24 mouse cellular contexts compared by ENCODE assay signal in the genomic region with DNA sequence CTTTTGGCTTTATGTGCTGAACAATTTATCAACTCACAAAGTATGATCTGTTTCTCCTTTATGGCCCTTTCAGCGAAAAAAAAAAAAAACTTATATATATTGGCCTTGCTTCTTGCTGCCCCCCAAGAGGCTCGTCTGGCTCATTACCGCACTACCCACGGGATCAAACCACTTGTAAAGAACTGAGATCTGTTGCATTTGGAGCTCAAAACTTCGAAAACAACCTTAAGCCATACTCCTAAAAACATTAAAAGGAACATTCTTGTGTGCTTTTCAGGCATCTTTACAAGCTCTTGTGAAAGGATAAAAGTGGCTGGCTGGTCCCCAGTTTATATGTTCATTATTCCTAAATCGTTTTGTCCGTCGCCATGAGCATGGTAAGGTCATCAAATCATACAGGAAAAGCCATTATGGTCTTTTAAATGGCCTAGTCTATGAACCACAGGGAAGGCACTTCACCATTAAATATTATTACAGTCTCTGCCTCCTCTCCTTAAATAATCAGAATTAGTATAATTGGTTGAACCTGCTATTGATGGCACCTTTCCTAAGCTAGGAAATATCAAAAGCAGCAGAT.
DNase-seq lines count a peak whose midpoint lies in the region; ATAC-seq and TF ChIP-seq lines count a peak whose summit lies in the region.
"Had no signal": no experiment of that assay in that cellular context is flagged by ENCODE, and none has a peak within 500 bp of the region (broad histone marks: within the 10 kb centered on the region; RNA-seq: fewer than 3 reads in every experiment).

No protein-coding gene starts in this region.

- TF ChIP-seq POLR2A in limb, embryonic 14.5 days (IDR thresholded peaks at IDR 0.05; ENCODE audit: borderline replicate concordance, extremely low read depth, insufficient read depth, insufficient read length), result no peak

- H3K9me3 ChIP-seq in limb, embryonic 11.5 days (ENCODE audit: control insufficient read depth, low read length), result no peaks in the 10 kb centered on the region
- no peaks in the 10 kb centered on the region for H3K9me3 ChIP-seq in limb, embryonic 10.5 days (replicated peaks)
- H3K9me3 ChIP-seq in limb, embryonic 12.5 days, result no peaks in the 10 kb centered on the region
- H3K9me3 ChIP-seq in limb, embryonic 14.5 days (ENCODE audit: control insufficient read depth, low read length), result no peaks in the 10 kb centered on the region
- H3K9me3 ChIP-seq: embryonic facial prominence, embryonic 13.5 days; embryonic facial prominence, embryonic 15.5 days; forebrain, embryonic 10.5 days; forebrain, embryonic 12.5 days had no signal

- 43% methylated on average over 8 of the region's 8 CpGs for WGBS in limb, embryonic 11.5 days
- 84% methylated on average over 8 of the region's 8 CpGs for WGBS in limb, embryonic 10.5 days
- WGBS in limb, embryonic 12.5 days, result 25% methylated on average over 8 of the region's 8 CpGs
- 29% methylated on average over 8 of the region's 8 CpGs for WGBS in limb, embryonic 14.5 days

- no peaks in the 10 kb centered on the region for H3K4me1 ChIP-seq in limb, embryonic 11.5 days (ENCODE audit: control insufficient read depth, insufficient read depth, low read length)
- 0 out of 2 replicates have a peak, but pooled peaks cover 2% of the 10 kb centered on the region for H3K4me1 ChIP-seq in limb, embryonic 10.5 days
- peaks cover 9% of the 10 kb centered on the region; the same call in 1 of the 2 replicates for H3K4me1 ChIP-seq in limb, embryonic 12.5 days (replicated peaks)
- peaks cover 3% of the 10 kb centered on the region for H3K4me1 ChIP-seq in limb, embryonic 14.5 days (ENCODE audit: control insufficient read depth, insufficient read depth, low read length)
- H3K4me1 ChIP-seq: embryonic facial prominence, embryonic 13.5 days; embryonic facial prominence, embryonic 15.5 days; forebrain, embryonic 10.5 days; forebrain, embryonic 12.5 days had no signal

- H3K27ac ChIP-seq in limb, embryonic 11.5 days (replicated peaks; ENCODE audit: low read depth, low read length), result no peak overlapping the region
- no peak overlapping the region for H3K27ac ChIP-seq in limb, embryonic 10.5 days
- 0 out of 2 replicates have a peak overlapping the region, but pooled peaks have one; percentile 51 for H3K27ac ChIP-seq in limb, embryonic 12.5 days
- no peak overlapping the region for H3K27ac ChIP-seq in limb, embryonic 14.5 days (replicated peaks; ENCODE audit: low read depth, low read length)
- H3K27ac ChIP-seq: embryonic facial prominence, embryonic 13.5 days; embryonic facial prominence, embryonic 15.5 days; forebrain, embryonic 10.5 days; forebrain, embryonic 12.5 days had no signal

- H3K4me2 ChIP-seq in limb, embryonic 11.5 days (ENCODE audit: low read depth, severe bottlenecking), result no peak overlapping the region
- peak overlapping the region; percentile 23; the same call in 1 of the 2 replicates for H3K4me2 ChIP-seq in limb, embryonic 12.5 days
- 0 out of 2 replicates have a peak overlapping the region, but pooled peaks have one; percentile 3 for H3K4me2 ChIP-seq in limb, embryonic 14.5 days (replicated peaks; ENCODE audit: low read depth, low read length, severe bottlenecking)
- H3K4me2 ChIP-seq: embryonic facial prominence, embryonic 13.5 days; embryonic facial prominence, embryonic 15.5 days; forebrain, embryonic 12.5 days had no signal

- no peak overlapping the region for H3K9ac ChIP-seq in limb, embryonic 11.5 days (ENCODE audit: low read length)
- no peak overlapping the region for H3K9ac ChIP-seq in limb, embryonic 12.5 days (replicated peaks)
- no peak overlapping the region for H3K9ac ChIP-seq in limb, embryonic 14.5 days (ENCODE audit: low read depth, low read length, severe bottlenecking)
- H3K9ac ChIP-seq: embryonic facial prominence, embryonic 13.5 days; embryonic facial prominence, embryonic 15.5 days; forebrain, embryonic 12.5 days had no signal

- 0 out of 2 replicates have a peak, but pooled peaks have one; percentile 37 for ATAC-seq in limb, embryonic 11.5 days (ENCODE audit: insufficient number of reproducible peaks, low FRiP score, low TSS enrichment, low read depth)
- ATAC-seq in limb, embryonic 12.5 days (ENCODE audit: insufficient number of reproducible peaks, insufficient read depth, low FRiP score, low TSS enrichment, low read depth), result peak; percentile 74; the same call in 1 of the 2 replicates
- ATAC-seq in limb, embryonic 14.5 days (ENCODE audit: low FRiP score, low read depth), result peak; percentile 77
- ATAC-seq in monocyte, adult 5-6 weeks (replicated peaks; ENCODE audit: insufficient number of reproducible peaks, low FRiP score, low TSS enrichment, poor library complexity, severe bottlenecking), result no peak
- ATAC-seq: CD4-positive, CD25-positive, alpha-beta regulatory T cell, adult 4 months; forebrain, embryonic 14.5 days had no signal

- DNase-seq in limb, embryonic 11.5 days (ENCODE audit: low spot score), result no peak
- no peak for DNase-seq in limb, embryonic 10.5 days (ENCODE audit: low spot score)
- peak; percentile 53 for DNase-seq in limb, embryonic 14.5 days (ENCODE audit: low spot score)
- no peak for DNase-seq in heart, adult 11 months
- DNase-seq in retina, embryonic 14.5 days (ENCODE audit: low spot score), result no peak
- DNase-seq: adrenal gland, adult 2 months; adrenal gland, postnatal 10 days; B cell, adult 2 months; cerebellum, adult 11 months; cerebellum, adult 18-20 months; cerebellum, adult 8-10 months; cerebellum, adult 9-11 months; cerebellum, postnatal 14 days; cerebellum, postnatal 36 days; embryo, embryonic 11 days had no signal

- no peaks in the 10 kb centered on the region for H3K36me3 ChIP-seq in limb, embryonic 11.5 days (ENCODE audit: control insufficient read depth, insufficient read depth, low read length)
- H3K36me3 ChIP-seq in limb, embryonic 10.5 days, result no peaks in the 10 kb centered on the region
- no peaks in the 10 kb centered on the region for H3K36me3 ChIP-seq in limb, embryonic 12.5 days
- no peaks in the 10 kb centered on the region for H3K36me3 ChIP-seq in limb, embryonic 14.5 days (ENCODE audit: control insufficient read depth, insufficient read depth, low read length)
- H3K36me3 ChIP-seq: embryonic facial prominence, embryonic 13.5 days; embryonic facial prominence, embryonic 15.5 days; forebrain, embryonic 10.5 days; forebrain, embryonic 12.5 days had no signal

- no peaks in the 10 kb centered on the region for H3K27me3 ChIP-seq in limb, embryonic 11.5 days (ENCODE audit: control insufficient read depth, insufficient read depth, low read length)
- H3K27me3 ChIP-seq in limb, embryonic 10.5 days (ENCODE audit: low read depth, poor library complexity, severe bottlenecking), result no peaks in the 10 kb centered on the region
- H3K27me3 ChIP-seq in limb, embryonic 12.5 days, result no peaks in the 10 kb centered on the region
- H3K27me3 ChIP-seq in limb, embryonic 14.5 days (ENCODE audit: control insufficient read depth, insufficient read depth, low read length), result no peaks in the 10 kb centered on the region
- H3K27me3 ChIP-seq: embryonic facial prominence, embryonic 13.5 days; embryonic facial prominence, embryonic 15.5 days; forebrain, embryonic 12.5 days had no signal

- no peak overlapping the region for H3K4me3 ChIP-seq in limb, embryonic 11.5 days (ENCODE audit: low read depth, low read length)
- H3K4me3 ChIP-seq in limb, embryonic 10.5 days, result no peak overlapping the region
- no peak overlapping the region for H3K4me3 ChIP-seq in limb, embryonic 12.5 days (replicated peaks)
- no peak overlapping the region for H3K4me3 ChIP-seq in limb, embryonic 14.5 days (replicated peaks; ENCODE audit: low read length)
- H3K4me3 ChIP-seq: embryonic facial prominence, embryonic 13.5 days; embryonic facial prominence, embryonic 15.5 days; erythroblast, embryonic 14.5 days; forebrain, embryonic 10.5 days; forebrain, embryonic 12.5 days had no signal
